In genomic region chr16:13332536-13332935, GRCm38 (mm10) we compare ENCODE assay signal across 29 mouse cellular contexts.
DNase-seq lines count a peak whose midpoint lies in the region; ATAC-seq and TF ChIP-seq lines count a peak whose summit lies in the region.
"Had no signal": no experiment of that assay in that cellular context is flagged by ENCODE, and none has a peak within 500 bp of the region (broad histone marks: within the 10 kb centered on the region; RNA-seq: fewer than 3 reads in every experiment).

No protein-coding gene starts in this region.

- H3K4me2 ChIP-seq in hindbrain, embryonic 13.5 days = no peak overlapping the region
- H3K4me2 ChIP-seq in hindbrain, postnatal 0 days (ENCODE audit: low read depth, low read length) = no peak overlapping the region
- H3K4me2 ChIP-seq: embryonic facial prominence, embryonic 13.5 days; forebrain, embryonic 12.5 days; forebrain, embryonic 15.5 days; heart, embryonic 11.5 days had no signal

- WGBS in hindbrain, embryonic 13.5 days = 99% methylated on average over 2 of the region's 2 CpGs
- 66% methylated on average over 2 of the region's 2 CpGs for WGBS in hindbrain, postnatal 0 days

- 0 out of 2 replicates have a peak overlapping the region, but pooled peaks have one; percentile 66 for H3K27ac ChIP-seq in hindbrain, embryonic 13.5 days
- H3K27ac ChIP-seq in hindbrain, postnatal 0 days = no peak overlapping the region
- H3K27ac ChIP-seq: embryonic facial prominence, embryonic 10.5 days; embryonic facial prominence, embryonic 13.5 days; forebrain, embryonic 12.5 days; forebrain, embryonic 15.5 days; hindbrain, embryonic 10.5 days had no signal

- ATAC-seq in hindbrain, embryonic 13.5 days (ENCODE audit: low FRiP score) = no peak
- ATAC-seq in hindbrain, postnatal 0 days = no peak
- ATAC-seq: inflammation-experienced regulatory T-cells, adult 6 months; intestine, embryonic 16.5 days; Patski had no signal

- H3K9me3 ChIP-seq in hindbrain, embryonic 13.5 days = no peaks in the 10 kb centered on the region
- H3K9me3 ChIP-seq in hindbrain, postnatal 0 days (ENCODE audit: low read length) = no peaks in the 10 kb centered on the region
- H3K9me3 ChIP-seq: embryonic facial prominence, embryonic 10.5 days; embryonic facial prominence, embryonic 13.5 days; forebrain, embryonic 12.5 days; forebrain, embryonic 15.5 days; G1E; hindbrain, embryonic 10.5 days had no signal

- peaks cover 11% of the 10 kb centered on the region for H3K4me1 ChIP-seq in hindbrain, embryonic 13.5 days (replicated peaks)
- no peaks in the 10 kb centered on the region for H3K4me1 ChIP-seq in hindbrain, postnatal 0 days (ENCODE audit: insufficient read depth, low read length)
- H3K4me1 ChIP-seq: embryonic facial prominence, embryonic 10.5 days; embryonic facial prominence, embryonic 13.5 days; hindbrain, embryonic 10.5 days had no signal

- intact Hi-C loops in gastrocnemius, postnatal 36 days (cut with DNase I) = no loop called here

- H3K36me3 ChIP-seq in hindbrain, embryonic 13.5 days = 0 out of 2 replicates have a peak, but pooled peaks cover under 1% of the 10 kb centered on the region
- no peaks in the 10 kb centered on the region for H3K36me3 ChIP-seq in hindbrain, postnatal 0 days (ENCODE audit: insufficient read depth, low read length)
- H3K36me3 ChIP-seq: forebrain, embryonic 12.5 days; forebrain, embryonic 15.5 days had no signal

- H3K9ac ChIP-seq in hindbrain, embryonic 13.5 days = no peak overlapping the region
- no peak overlapping the region for H3K9ac ChIP-seq in hindbrain, postnatal 0 days (replicated peaks; ENCODE audit: low read length)
- H3K9ac ChIP-seq: embryonic facial prominence, embryonic 13.5 days; forebrain, embryonic 12.5 days; forebrain, embryonic 15.5 days had no signal

- DNase-seq in gastrocnemius, adult 18-20 months (ENCODE audit: low spot score) = peak; percentile 76
- no peak for DNase-seq in gastrocnemius, postnatal 36 days
- no peak for DNase-seq in hindbrain, postnatal 0 days (ENCODE audit: low spot score)
- peak; percentile 43 for DNase-seq in brain, adult 2 months (ENCODE audit: low read depth, low spot score)
- DNase-seq in gastrocnemius, postnatal 25 days = peak; percentile 42
- no peak for DNase-seq in cerebellum, postnatal 36 days
- DNase-seq: adrenal gland, adult 2 months; adrenal gland, postnatal 14 days; B cell, adult 2 months; cerebellum, adult 11-12 months; cerebellum, adult 8-10 months; cerebellum, postnatal 10 days; embryo, embryonic 11 days; heart, adult 11 months; kidney, adult 18-20 months; kidney, adult 9 months had no signal

- H3K27me3 ChIP-seq in hindbrain, embryonic 13.5 days = no peaks in the 10 kb centered on the region
- H3K27me3 ChIP-seq in hindbrain, postnatal 0 days (ENCODE audit: insufficient read depth, low read length) = no peaks in the 10 kb centered on the region
- H3K27me3 ChIP-seq: CH12.LX; embryonic facial prominence, embryonic 13.5 days; forebrain, embryonic 12.5 days; forebrain, embryonic 15.5 days; Patski had no signal

- TF ChIP-seq CTCF in hindbrain, postnatal 0 days (IDR thresholded peaks at IDR 0.05; ENCODE audit: low read depth) = no peak

- H3K4me3 ChIP-seq in hindbrain, embryonic 13.5 days = no peak overlapping the region
- no peak overlapping the region for H3K4me3 ChIP-seq in hindbrain, postnatal 0 days (ENCODE audit: low read length)
- H3K4me3 ChIP-seq: embryonic facial prominence, embryonic 10.5 days; embryonic facial prominence, embryonic 13.5 days; erythroblast, embryonic 14.5 days; forebrain, embryonic 12.5 days; forebrain, embryonic 15.5 days; hindbrain, embryonic 10.5 days had no signal

Comparison
In these comparisons a context has a peak if more than half of its experiments do, and no peak if none do; other contexts are left out.
1. DNase-seq: peak in gastrocnemius, adult 18-20 months (single experiment), brain, adult 2 months (single experiment) and gastrocnemius, postnatal 25 days (single experiment); none in gastrocnemius, postnatal 36 days (0 of 2), hindbrain, postnatal 0 days (single experiment) and cerebellum, postnatal 36 days (0 of 2).